Mouse (Mus musculus): ENCODE results near the gene Gnai3.

The Gnai3 gene

GRCm38 (mm10) chr3:108145534-108146445, at the start of gene Gnai3:
Gnai3 (minus strand) TSS chr3:108146146.
- DNase-seq (ENCODE audit: inconsistent ontology term) = peak; percentile 91

- no peak for DNase-seq (ENCODE audit: inconsistent ontology term)
Observed at GRCm38 (mm10) chr3:108195287-108195686, 49.3 kb upstream of the Gnai3 start.

GRCm38 (mm10) chr3:108193686-108194085, 47.7 kb upstream of the Gnai3 start:
- DNase-seq (ENCODE audit: inconsistent ontology term) = no peak

GRCm38 (mm10) chr3:108189897-108190296, 44.0 kb upstream of the Gnai3 start:
- no peak for DNase-seq (ENCODE audit: inconsistent ontology term)

- DNase-seq (ENCODE audit: inconsistent ontology term) = no peak
Observed at GRCm38 (mm10) chr3:108188716-108189490, 43.0 kb upstream of the Gnai3 start.

GRCm38 (mm10) chr3:108187111-108187795, 41.3 kb upstream of the Gnai3 start:
- DNase-seq (ENCODE audit: inconsistent ontology term) = no peak

- peak; percentile 64 for DNase-seq (ENCODE audit: inconsistent ontology term)
Observed at GRCm38 (mm10) chr3:108186098-108187047, 40.4 kb upstream of the Gnai3 start, which contains the start of gene Amigo1. Amigo1 (plus strand) TSS chr3:108186335.

GRCm38 (mm10) chr3:108185460-108186097, 39.6 kb upstream of the Gnai3 start:
- no peak for DNase-seq (ENCODE audit: inconsistent ontology term)

GRCm38 (mm10) chr3:108184742-108185141, 38.8 kb upstream of the Gnai3 start:
- DNase-seq (ENCODE audit: inconsistent ontology term) = no peak

- DNase-seq (ENCODE audit: inconsistent ontology term) = peak; percentile 62
Observed at GRCm38 (mm10) chr3:108180514-108180913, 34.6 kb upstream of the Gnai3 start.

- no peak for DNase-seq (ENCODE audit: inconsistent ontology term)
Observed at GRCm38 (mm10) chr3:108178756-108179715, 33.1 kb upstream of the Gnai3 start.

- peak; percentile 60 for DNase-seq (ENCODE audit: inconsistent ontology term)
Observed at GRCm38 (mm10) chr3:108174672-108175531, 29.0 kb upstream of the Gnai3 start.

GRCm38 (mm10) chr3:108169199-108169598, 23.3 kb upstream of the Gnai3 start:
- no peak for DNase-seq (ENCODE audit: inconsistent ontology term)

- no peak for DNase-seq (ENCODE audit: inconsistent ontology term)
Observed at GRCm38 (mm10) chr3:108167499-108167898, 21.6 kb upstream of the Gnai3 start.

- peak; percentile 57 for DNase-seq (ENCODE audit: inconsistent ontology term)
Observed at GRCm38 (mm10) chr3:108166486-108167211, 20.7 kb upstream of the Gnai3 start.

- no peak for DNase-seq (ENCODE audit: inconsistent ontology term)
Observed at GRCm38 (mm10) chr3:108165532-108166315, 19.8 kb upstream of the Gnai3 start.

- peak; percentile 63 for DNase-seq (ENCODE audit: inconsistent ontology term)
Observed at GRCm38 (mm10) chr3:108164807-108165206, 18.9 kb upstream of the Gnai3 start.
